Mouse (Mus musculus) testis, adult 2 months (tissue): ENCODE data around the gene Rps6kb1.
"Not testable (repeated sequence)": the region's sequence is repeated elsewhere in the genome, so short reads cannot be mapped to it uniquely, and the experiment has no call there.

Experiments used
- CTCF ChIP-seq: fragments of 200-500 bp; IDR thresholded peaks from 2 replicates; pipeline ENCODE4 v1.5.1; 2012; ENCODE audit warnings: low read depth, mild to moderate bottlenecking, inconsistent platforms, low read length, moderate library complexity; ENCODE audit not compliant: control insufficient read depth, insufficient read depth, insufficient replicate concordance
- POLR2A ChIP-seq: fragments of 200-500 bp; IDR thresholded peaks from 2 replicates; pipeline ENCODE4 v1.6.1; 2012; ENCODE audit warnings: low read depth, mild to moderate bottlenecking, inconsistent platforms, low read length, moderate library complexity; ENCODE audit not compliant: control insufficient read depth

DNA sequence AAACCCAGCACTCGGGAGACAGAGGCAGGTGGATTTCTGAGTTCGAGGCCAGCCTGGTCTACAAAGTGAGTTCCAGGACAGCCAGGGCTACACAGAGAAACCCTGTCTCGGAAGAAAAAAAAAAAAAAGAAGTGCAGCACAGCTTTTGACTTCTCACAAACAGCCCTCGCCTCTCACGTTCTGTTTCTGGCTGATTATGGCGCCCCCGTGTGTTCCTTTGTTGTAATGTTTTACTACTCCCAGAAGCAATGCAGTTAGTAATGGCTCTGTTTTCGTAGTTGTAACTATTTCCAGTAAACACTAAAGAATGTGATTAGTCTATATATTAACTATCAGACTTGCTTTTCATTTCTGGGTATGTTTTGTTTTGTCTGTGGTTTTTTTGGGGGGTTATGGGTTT is 80.3 kb downstream of the Rps6kb1 start:
- TF ChIP-seq POLR2A, result not testable (repeated sequence)
- peak; percentile 23; the same call in 1 of the 2 replicates for TF ChIP-seq CTCF
